Mouse (Mus musculus) heart, postnatal 0 days (tissue): ENCODE measurements around the gene Meis1. TPM values are rescaled to one million over a fixed set of nuclear protein-coding genes. Genes with fewer than 3 reads are reported as not detected.
A peak's percentile ranks its signal among the peaks of the same experiment; 100 is the strongest.

ENCODE experiments used
- ATAC-seq: fragments of 200-750 bp; cut with Nextera tagmentation; 2 replicates; pipeline ENCODE4 v1.8.0; 2017; ENCODE audit warnings: low read depth, moderate number of reproducible peaks, moderate library complexity; ENCODE audit not compliant: insufficient read depth
- DNase-seq: peaks from one replicate; pipeline ENCODE4 v3.0.0-alpha.2; 2016; ENCODE audit warnings: low spot score
- H3K27ac ChIP-seq: fragments of 300-500 bp; sonication (generic); 2 replicates; pipeline ENCODE4 v1.5.1; 2014; ENCODE audit warnings: low read depth, mild to moderate bottlenecking
- H3K27me3 ChIP-seq: fragments of 300-500 bp; sonication (generic); 2 replicates; pipeline ENCODE4 v1.6.1; 2014; ENCODE audit warnings: low read length, mixed read lengths; ENCODE audit not compliant: control insufficient read depth, insufficient read depth
- H3K36me3 ChIP-seq: fragments of 300-500 bp; sonication (generic); replicated peaks from 2 replicates; pipeline ENCODE4 v1.6.1; 2014; ENCODE audit warnings: low read length, mixed read lengths; ENCODE audit not compliant: control insufficient read depth, insufficient read depth
- H3K4me1 ChIP-seq: fragments of 300-500 bp; sonication (generic); 2 replicates; pipeline ENCODE4 v1.6.1; 2014; ENCODE audit warnings: antibody characterized with exemption; ENCODE audit not compliant: control insufficient read depth, insufficient read depth
- H3K4me2 ChIP-seq: fragments of 300-500 bp; sonication (generic); 2 replicates; pipeline ENCODE4 v1.6.1; 2014; ENCODE audit warnings: low read depth, mild to moderate bottlenecking, low read length, moderate library complexity
- H3K4me3 ChIP-seq: fragments of 300-500 bp; sonication (generic); 2 replicates; pipeline ENCODE4 v1.5.1; 2014; ENCODE audit warnings: low read depth, low read length
- H3K9ac ChIP-seq: fragments of 300-500 bp; sonication (generic); replicated peaks from 2 replicates; pipeline ENCODE4 v1.6.1; 2014; ENCODE audit warnings: low read depth, low read length, mixed read lengths
- H3K9me3 ChIP-seq: fragments of 300-500 bp; sonication (generic); replicated peaks from 2 replicates; pipeline ENCODE4 v1.6.1; 2016; ENCODE audit warnings: low read length; ENCODE audit not compliant: control insufficient read depth
- CTCF ChIP-seq: IDR thresholded peaks from 2 replicates; pipeline ENCODE4 v1.5.1; 2016; ENCODE audit warnings: antibody characterized with exemption, control low read depth, low read depth
- EP300 ChIP-seq: IDR thresholded peaks from 2 replicates; pipeline ENCODE4 v1.6.1; 2016; ENCODE audit warnings: antibody characterized with exemption, low read depth
- WGBS: fragments of 180-500 bp; shearing (Covaris S2); extraction: QIAGEN DNeasy Blood & Tissue Kit; methylation state at CpG from one replicate; pipeline ENCODE4 v1.1.7; 2014; 5-methylcytosine and 5-hydroxymethylcytosine counted together
- polyA plus RNA-seq: library from polyadenylated mRNA; unstranded; fragments of >200 nt; fragmentation: Nextera tagmentation; extraction: Ambion mirVana; gene quantifications from 2 replicates; pipeline ENCODE4 v1.2.1, GENCODE M21; 2015
- total RNA-seq: library from RNA; depleted of rRNA; stranded (reverse); fragments of >200 nt; gene quantifications from 2 replicates; pipeline ENCODE4 v1.2.3, GENCODE M21; 2014; ENCODE audit warnings: low replicate concordance

Gene Meis1
- total and polyA plus RNA-seq, 2 experiments from 2014 or later, result 34.8 to 35.4 TPM

DNA sequence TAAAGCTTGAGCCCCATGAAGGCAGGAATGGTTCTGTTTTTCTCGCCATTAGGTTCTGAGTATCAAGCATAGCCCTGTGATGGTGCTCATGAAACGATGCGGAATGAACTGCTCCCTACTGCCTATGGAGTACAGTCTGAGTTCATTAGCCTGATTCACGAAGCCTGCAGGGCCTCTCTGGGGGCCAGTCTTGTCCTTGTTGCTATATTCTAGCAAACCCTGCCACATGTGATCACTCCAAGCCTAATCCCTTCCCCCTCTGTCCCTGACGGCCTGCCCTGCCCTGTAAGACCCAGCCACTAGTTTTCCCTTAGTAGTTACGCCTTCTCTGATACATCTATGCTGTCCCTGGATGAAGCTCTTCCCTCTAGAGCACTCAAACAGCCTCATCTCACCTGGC, 26.0 kb downstream of the Meis1 start:
- Histone ChIP-seq H3K27me3 (no peaks in the 10 kb centered on the region), H3K36me3 (peaks cover 46% of the 10 kb centered on the region), H3K9ac (no peak overlapping the region), H3K4me1 (peaks cover 31% of the 10 kb centered on the region), H3K27ac (no peak overlapping the region), H3K9me3 (no peaks in the 10 kb centered on the region; the same call in 1 of the 2 replicates), H3K4me3 (no peak overlapping the region), H3K4me2 (no peak overlapping the region)
- DNase-seq, result no peak
- 61% methylated on average over 6 of the region's 6 CpGs for WGBS
- TF ChIP-seq EP300 (no peak), CTCF (no peak)
- no peak for ATAC-seq

DNA sequence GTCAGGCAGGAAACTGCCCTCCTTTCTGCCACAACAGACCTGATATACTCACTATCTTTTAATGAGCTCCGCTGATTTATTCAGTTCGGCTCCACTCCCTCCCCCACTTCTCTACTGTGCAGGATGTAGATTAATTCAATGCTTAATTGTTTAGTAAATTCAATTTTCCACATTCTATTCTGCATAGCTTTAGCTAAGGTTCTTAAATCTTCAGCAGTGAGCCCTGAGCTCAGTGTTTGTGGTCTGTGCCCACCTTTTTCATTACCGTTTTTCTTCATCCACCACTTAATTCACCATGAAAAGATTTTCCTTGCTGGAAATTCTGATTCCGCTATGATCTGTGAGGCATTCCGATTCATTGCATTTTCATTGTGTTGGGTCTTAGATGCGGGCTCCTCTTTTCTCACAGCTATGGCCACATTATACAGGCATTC, 28.5 kb downstream of the Meis1 start:
- no peaks in the 10 kb centered on the region for H3K27me3 ChIP-seq
- H3K36me3 ChIP-seq, result peaks cover 54% of the 10 kb centered on the region
- H3K4me2 ChIP-seq, result no peak overlapping the region
- no peaks in the 10 kb centered on the region; the same call in 1 of the 2 replicates for H3K9me3 ChIP-seq
- no peak overlapping the region for H3K4me3 ChIP-seq
- H3K9ac ChIP-seq, result no peak overlapping the region
- TF ChIP-seq CTCF, result no peak
- WGBS, result 69% methylated on average over 6 of the region's 6 CpGs
- ATAC-seq, result no peak
- 0 out of 2 replicates have a peak overlapping the region, but pooled peaks have one; percentile 71 for H3K27ac ChIP-seq
- peaks cover 25% of the 10 kb centered on the region for H3K4me1 ChIP-seq
- DNase-seq, result no peak

DNA sequence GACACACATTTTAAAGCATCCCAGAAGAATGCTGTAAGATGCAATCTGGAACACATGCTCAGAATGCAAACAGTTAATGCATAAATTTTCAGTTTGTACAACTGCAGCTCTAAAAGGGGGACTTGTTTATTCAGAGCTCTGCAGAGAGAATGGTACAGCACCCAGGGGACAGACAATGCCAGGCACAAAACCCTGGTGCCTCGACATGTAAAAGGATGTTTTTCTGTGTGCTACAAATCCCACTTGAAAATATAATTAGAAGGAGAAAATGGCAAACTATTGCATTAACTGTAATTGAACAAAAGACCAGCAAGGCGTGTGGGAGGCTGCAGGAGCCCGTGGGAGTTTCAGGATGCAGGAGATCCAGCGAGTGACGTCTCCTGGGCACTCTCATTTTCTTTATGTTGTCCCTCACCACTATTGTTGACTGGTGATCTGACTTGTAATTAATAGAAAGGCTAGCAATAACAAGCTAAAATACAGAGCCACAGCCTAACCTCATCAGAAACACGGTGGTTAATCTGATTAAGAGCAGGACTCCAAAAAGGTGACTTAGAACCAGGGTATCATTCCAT, 29.0 kb downstream of the Meis1 start:
- WGBS, result 52% methylated on average over 6 of the region's 6 CpGs
- Histone ChIP-seq H3K9ac (no peak overlapping the region), H3K9me3 (no peaks in the 10 kb centered on the region; the same call in 1 of the 2 replicates), H3K36me3 (peaks cover 49% of the 10 kb centered on the region), H3K27ac (peak overlapping the region; percentile 71), H3K4me3 (no peak overlapping the region), H3K4me2 (no peak overlapping the region), H3K27me3 (no peaks in the 10 kb centered on the region), H3K4me1 (peaks cover 25% of the 10 kb centered on the region)
- DNase-seq, result no peak
- ATAC-seq, result no peak
- TF ChIP-seq EP300, result no peak
- TF ChIP-seq CTCF, result no peak

DNA sequence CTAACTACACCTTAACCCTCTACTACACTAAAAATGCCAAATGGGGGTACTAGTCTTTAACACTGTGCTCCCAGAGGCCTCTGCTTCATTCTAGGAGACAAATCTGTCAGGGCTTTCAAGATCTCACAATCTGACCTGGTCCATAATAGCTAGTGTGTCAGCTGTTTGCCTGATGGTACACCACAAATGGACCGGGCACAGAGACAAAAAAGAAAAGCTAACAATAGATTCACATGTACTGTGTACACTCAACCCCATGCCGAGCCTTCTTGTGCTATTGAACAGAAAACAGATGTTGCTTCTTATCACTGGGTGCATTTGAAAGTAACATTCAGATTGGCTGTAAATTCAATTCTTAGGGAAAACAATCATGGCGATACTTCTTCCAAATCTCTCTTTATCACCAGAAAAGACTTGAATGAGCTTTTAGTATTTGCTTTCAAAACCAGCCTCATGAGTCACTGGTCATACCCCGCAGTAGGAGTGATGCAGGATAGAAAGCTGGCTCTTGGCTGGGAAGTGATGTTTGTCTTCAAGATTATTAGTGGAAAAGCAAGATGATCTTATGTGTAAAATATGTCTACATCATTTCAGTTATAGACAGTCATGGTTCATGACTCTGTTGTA, 30.0 kb downstream of the Meis1 start:
- peaks cover 41% of the 10 kb centered on the region for H3K36me3 ChIP-seq
- no peak overlapping the region for H3K4me3 ChIP-seq
- no peaks in the 10 kb centered on the region for H3K27me3 ChIP-seq
- no peak overlapping the region for H3K4me2 ChIP-seq
- DNase-seq (peak; percentile 64), ATAC-seq (peak; percentile 72)
- H3K4me1 ChIP-seq, result peaks cover 32% of the 10 kb centered on the region
- WGBS, result 23% methylated on average over 4 of the region's 4 CpGs
- no peaks in the 10 kb centered on the region for H3K9me3 ChIP-seq
- no peak overlapping the region for H3K9ac ChIP-seq
- peak overlapping the region; percentile 71 for H3K27ac ChIP-seq
- no peak for TF ChIP-seq CTCF
- peak; percentile 59; the same call in 1 of the 2 replicates for TF ChIP-seq EP300

DNA sequence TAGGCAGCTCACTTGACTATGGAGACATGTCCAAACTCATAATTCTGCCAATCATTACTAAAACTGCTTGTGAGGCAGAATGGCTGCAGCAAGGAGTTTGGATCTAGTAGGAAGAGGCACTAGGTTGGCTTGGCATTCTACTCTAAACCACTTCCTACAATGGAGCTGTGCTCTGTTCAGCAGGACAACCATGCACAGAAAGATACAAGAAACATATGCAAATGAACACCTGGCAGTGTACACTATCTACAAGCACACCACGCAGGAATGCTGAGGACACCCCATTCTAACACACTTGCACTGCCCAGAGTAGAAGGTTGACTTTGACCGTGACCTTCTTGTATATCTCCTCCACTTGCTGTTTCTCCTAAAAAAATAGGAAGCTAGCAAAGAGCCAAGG, 35.0 kb downstream of the Meis1 start:
- TF ChIP-seq CTCF, result no peak
- no peak for TF ChIP-seq EP300
- peaks cover 51% of the 10 kb centered on the region for H3K4me1 ChIP-seq
- no peak overlapping the region for H3K4me3 ChIP-seq
- H3K9ac ChIP-seq, result no peak overlapping the region
- peaks cover 32% of the 10 kb centered on the region for H3K36me3 ChIP-seq
- no peaks in the 10 kb centered on the region for H3K27me3 ChIP-seq
- no peaks in the 10 kb centered on the region for H3K9me3 ChIP-seq
- ATAC-seq (peak; percentile 80), DNase-seq (peak; percentile 45)
- WGBS, result 41% methylated on average over 2 of the region's 2 CpGs
- H3K27ac ChIP-seq, result peak overlapping the region; percentile 49
- no peak overlapping the region for H3K4me2 ChIP-seq
